Mouse (Mus musculus): Measurements from ENCODE around the gene Psd.

DNA sequence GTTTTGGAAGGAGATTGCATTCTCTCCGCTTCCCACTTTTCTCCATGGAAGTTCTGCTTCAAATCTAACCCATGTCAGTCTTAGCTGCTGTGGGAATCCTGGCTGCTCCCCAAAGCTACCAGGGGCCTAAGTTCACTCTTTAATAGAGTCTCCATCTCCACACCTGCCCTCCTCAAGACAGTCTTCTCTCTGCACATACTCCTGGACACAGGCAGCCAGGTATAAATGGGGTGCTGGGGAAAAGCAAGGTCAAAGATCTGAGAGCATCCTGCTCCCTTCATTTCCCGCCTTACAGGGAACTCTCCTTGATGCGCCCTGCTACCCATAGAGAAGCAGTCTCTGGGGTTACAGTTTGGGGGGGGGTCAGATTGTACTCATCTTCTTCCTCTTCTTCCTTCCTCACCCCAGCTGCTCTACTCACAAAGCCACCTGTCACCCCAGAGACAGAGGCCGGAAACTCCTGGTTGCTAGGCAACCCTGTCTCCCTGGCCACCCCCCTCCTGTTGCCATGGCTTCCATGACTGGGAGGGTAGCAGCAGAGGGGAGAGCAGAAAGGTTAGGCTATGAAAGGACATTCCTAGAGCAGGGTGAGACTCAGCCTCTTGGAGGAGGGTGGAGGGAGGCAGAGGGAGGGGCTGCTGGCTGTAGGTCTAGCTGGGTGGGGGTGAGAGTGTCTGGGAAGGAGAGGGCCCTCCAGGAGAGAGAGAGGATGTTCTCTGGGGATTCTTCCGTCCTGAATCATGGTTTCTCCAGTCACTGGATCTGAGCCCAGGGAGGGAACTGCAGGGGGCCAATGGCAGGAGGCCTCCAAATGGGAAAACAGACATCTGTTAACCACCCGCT lies 5.6 kb downstream of the Psd start:
- no peak for TF ChIP-seq POLR2A (IDR thresholded peaks at IDR 0.05; ENCODE audit: insufficient read depth, low read depth, low read length)
- TF ChIP-seq EP300 (IDR thresholded peaks at IDR 0.05; ENCODE audit: insufficient read depth, low read depth, low read length), result no peak

All from heart, adult 2 months (tissue).